Mouse (Mus musculus) CD4-positive, CD25-positive, alpha-beta regulatory T cell, adult 4 months (primary cell): ENCODE measurements around the gene Thoc5. TPM values are rescaled to one million over a fixed set of nuclear protein-coding genes. Genes with fewer than 3 reads are reported as not detected.

Experiments
- ATAC-seq: one replicate; pipeline ENCODE4 v1.8.0; 2017
- polyA plus RNA-seq, 2 experiments: library from polyadenylated mRNA; unstranded; fragments of 100-300 nt; shearing (Covaris generic); gene quantifications; one replicate each; pipeline ENCODE4 v1.2.1; 2017

Thoc5 gene
- polyA plus RNA-seq, 2 experiments from 2014 or later, result 38.7 to 48.5 TPM

DNA sequence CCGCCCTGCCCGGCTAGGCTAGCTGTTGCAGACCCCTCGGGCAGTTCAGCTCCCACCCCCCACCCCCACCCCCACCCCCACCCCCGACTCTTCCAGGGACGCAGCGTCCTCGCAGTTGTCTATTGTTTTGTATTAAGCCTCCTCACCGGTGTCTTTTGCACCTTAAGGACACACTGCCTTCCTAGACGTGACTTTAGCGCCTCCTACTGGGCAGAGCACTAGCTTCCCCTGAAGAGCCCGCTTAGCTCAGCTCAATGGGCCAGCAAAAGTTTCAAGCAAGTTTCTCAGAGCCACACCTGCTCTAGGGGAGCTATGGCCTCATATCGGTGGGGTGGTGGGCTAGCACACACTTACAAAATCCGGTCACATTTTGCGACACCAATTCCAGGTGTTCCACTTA is 80.5 kb downstream of the Thoc5 start:
- peak; percentile 65 for ATAC-seq

Other genes with a start within 250 kb of the Thoc5 start
- gene Uqcr10, start 191.0 kb upstream of the Thoc5 start, polyA plus RNA-seq, result 100 to 1,000 TPM; 400 to 440 TPM
- gene Zmat5, start 190.6 kb upstream of the Thoc5 start, polyA plus RNA-seq, result 100 to 1,000 TPM; 133 to 152 TPM
- gene Cabp7, start 148.5 kb upstream of the Thoc5 start, polyA plus RNA-seq, result under 1 TPM in 1 of 2 experiments, not detected in 1; 0.24 TPM
- gene Nf2, start 45.8 kb upstream of the Thoc5 start, polyA plus RNA-seq, result 10 to 100 TPM; 19.2 to 24.2 TPM
- 10 to 100 TPM; 50.0 to 62.7 TPM for gene Nipsnap1, start 21.4 kb upstream of the Thoc5 start, polyA plus RNA-seq
- 1 to 10 TPM; 6.6 to 6.9 TPM for gene Nefh, start 52.7 kb downstream of the Thoc5 start, polyA plus RNA-seq
- gene Ap1b1, start 91.5 kb downstream of the Thoc5 start, polyA plus RNA-seq, result 10 to 100 TPM; 43.6 to 77.5 TPM
- not detected for gene Rasl10a, start 162.8 kb downstream of the Thoc5 start, polyA plus RNA-seq
- gene Gas2l1, start 170.0 kb downstream of the Thoc5 start, polyA plus RNA-seq, result under 1 TPM; 0.35 to 0.71 TPM
- gene Rhbdd3, start 203.6 kb downstream of the Thoc5 start, polyA plus RNA-seq, result 1 to 10 TPM; 2.7 to 3.7 TPM
- gene Ewsr1, start 203.9 kb downstream of the Thoc5 start, polyA plus RNA-seq, result 100 to 1,000 TPM; 160 to 163 TPM